Mouse (Mus musculus): ENCODE measurements around the gene Nrg3. TPM values are rescaled to one million over a fixed set of nuclear protein-coding genes. Genes with fewer than 3 reads are reported as not detected.
"Not testable (repeated sequence)": the region's sequence is repeated elsewhere in the genome, so short reads cannot be mapped to it uniquely, and the experiment has no call there.

The Nrg3 gene
- total and polyA plus RNA-seq, 3 experiments, result not detected

- H3K9me3 ChIP-seq (replicated peaks; ENCODE audit: insufficient read depth, low read length), result no peaks in the 10 kb centered on the region
- no peak for TF ChIP-seq CTCF (IDR thresholded peaks at IDR 0.05 in 2 of 3, conservative IDR thresholded peaks at IDR 0.05 in 1 of 3; ENCODE audit: control insufficient read depth in 1 of 3, insufficient read depth in 1 of 3, low read depth in 2 of 3, low read length in 3 of 3, poor library complexity in 1 of 3, severe bottlenecking in 1 of 3)
- no peak for TF ChIP-seq NRF1 (IDR thresholded peaks at IDR 0.05; ENCODE audit: insufficient read depth, low read depth, low read length, poor library complexity, severe bottlenecking)
- TF ChIP-seq JUND (IDR thresholded peaks at IDR 0.05; ENCODE audit: low read depth, low read length), result no peak
- TF ChIP-seq CHD2 (IDR thresholded peaks at IDR 0.05; ENCODE audit: low read length), result no peak
- TF ChIP-seq MEF2A (IDR thresholded peaks at IDR 0.05; ENCODE audit: extremely low read depth, insufficient replicate concordance, low read depth, low read length, poor library complexity, severe bottlenecking), result no peak
- TF ChIP-seq HCFC1 (IDR thresholded peaks at IDR 0.05; ENCODE audit: low read depth, low read length), result no peak
- no peak for TF ChIP-seq POLR2A (IDR thresholded peaks at IDR 0.05; ENCODE audit: control insufficient read depth in 1 of 2, insufficient read depth in 1 of 2, low read depth in 1 of 2, low read length in 2 of 2, poor library complexity in 1 of 2)
- TF ChIP-seq MAFK (IDR thresholded peaks at IDR 0.05; ENCODE audit: borderline replicate concordance, low read depth, low read length), result no peak
- TF ChIP-seq CHD1 (IDR thresholded peaks at IDR 0.05; ENCODE audit: low read depth, low read length), result no peak
- TF ChIP-seq RAD21 (IDR thresholded peaks at IDR 0.05; ENCODE audit: low read depth, low read length), result no peak
- no peak for TF ChIP-seq MAZ (IDR thresholded peaks at IDR 0.05; ENCODE audit: low read depth, low read length)
- TF ChIP-seq TBP (IDR thresholded peaks at IDR 0.05; ENCODE audit: low read depth, low read length), result no peak
- no peak for TF ChIP-seq KAT2A (conservative IDR thresholded peaks at IDR 0.05; ENCODE audit: low read depth, low read length)
- TF ChIP-seq MYC (IDR thresholded peaks at IDR 0.05; ENCODE audit: low read depth, low read length), result no peak
- TF ChIP-seq E2F4 (IDR thresholded peaks at IDR 0.05; ENCODE audit: borderline replicate concordance, low read depth, low read length), result no peak
- TF ChIP-seq RCOR1 (IDR thresholded peaks at IDR 0.05; ENCODE audit: low read depth, low read length), result no peak
- TF ChIP-seq MAX (IDR thresholded peaks at IDR 0.05; ENCODE audit: low read length), result no peak
- TF ChIP-seq EP300 (IDR thresholded peaks at IDR 0.05; ENCODE audit: low read depth in 1 of 2, low read length in 2 of 2), result no peak
Measured at GRCm38 (mm10) chr14:38374660-38375059, 1098.2 kb downstream of the Nrg3 start.

DNA sequence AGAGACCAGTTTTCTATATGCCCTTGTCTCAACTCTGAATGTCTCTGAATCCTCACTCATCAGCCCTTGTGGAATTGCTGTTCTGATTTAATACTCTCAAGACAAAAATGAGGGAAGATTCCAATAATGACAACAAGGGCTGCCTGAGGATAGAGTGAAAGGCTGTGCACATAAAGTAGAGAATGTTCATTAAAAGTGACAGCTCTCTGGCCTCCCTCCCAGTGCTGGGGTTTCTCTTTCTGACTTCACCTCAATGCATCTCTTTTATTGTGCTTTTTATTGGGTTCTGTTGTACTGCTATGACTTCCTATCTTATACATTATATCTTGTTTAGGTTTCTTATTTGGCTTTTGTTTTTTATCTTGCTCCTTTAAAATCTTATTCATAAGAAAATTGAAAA, 1131.9 kb downstream of the Nrg3 start:
- Histone ChIP-seq H3K9me3 (replicated peaks; ENCODE audit: insufficient read depth, low read length) (no peaks in the 10 kb centered on the region), H3K27ac (ENCODE audit: control insufficient read depth, low read depth, low read length) (no peak overlapping the region), H3K36me3 (ENCODE audit: control insufficient read depth in 1 of 2, insufficient read depth in 2 of 2, low read length in 2 of 2) (no peaks in the 10 kb centered on the region), H3K4me3 (ENCODE audit: control insufficient read depth in 1 of 2, insufficient read depth in 1 of 2, low read depth in 2 of 2, low read length in 2 of 2) (no peak overlapping the region), H3K9ac (ENCODE audit: control insufficient read depth, low read depth, low read length, poor library complexity, severe bottlenecking) (no peak overlapping the region), H3K27me3 (ENCODE audit: control insufficient read depth in 1 of 2, insufficient read depth in 2 of 2, low read length in 2 of 2) (no peaks in the 10 kb centered on the region), H3K79me2 (ENCODE audit: control insufficient read depth, insufficient read depth, low read length, poor library complexity) (no peaks in the 10 kb centered on the region), H3K4me1 (ENCODE audit: control insufficient read depth in 1 of 2, insufficient read depth in 2 of 2, low read length in 2 of 2) (no peaks in the 10 kb centered on the region)
- DNase-seq (ENCODE audit: low read depth, low spot score), result no peak
- no peak for TF ChIP-seq CTCF (IDR thresholded peaks at IDR 0.05 in 2 of 3, conservative IDR thresholded peaks at IDR 0.05 in 1 of 3; ENCODE audit: control insufficient read depth in 1 of 3, insufficient read depth in 1 of 3, low read depth in 2 of 3, low read length in 3 of 3, poor library complexity in 1 of 3, severe bottlenecking in 1 of 3)
- no peak for TF ChIP-seq GATA1 (IDR thresholded peaks at IDR 0.05; ENCODE audit: low read depth, low read length)
- no peak for TF ChIP-seq ETS1 (IDR thresholded peaks at IDR 0.05; ENCODE audit: low read depth, low read length)

More at GRCm38 (mm10) chr14:38374660-38375059, 1098.2 kb downstream of the Nrg3 start:
- Histone ChIP-seq H3K27me3 (ENCODE audit: control insufficient read depth in 1 of 2, insufficient read depth in 2 of 2, low read length in 2 of 2) (no peaks in the 10 kb centered on the region), H3K4me1 (ENCODE audit: control insufficient read depth in 1 of 2, insufficient read depth in 2 of 2, low read length in 2 of 2) (no peaks in the 10 kb centered on the region), H3K36me3 (ENCODE audit: control insufficient read depth in 1 of 2, insufficient read depth in 2 of 2, low read length in 2 of 2) (no peaks in the 10 kb centered on the region), H3K4me3 (ENCODE audit: control insufficient read depth in 1 of 2, insufficient read depth in 1 of 2, low read depth in 2 of 2, low read length in 2 of 2) (no peak overlapping the region), H3K9ac (ENCODE audit: control insufficient read depth, low read depth, low read length, poor library complexity, severe bottlenecking) (no peak overlapping the region), H3K27ac (ENCODE audit: control insufficient read depth, low read depth, low read length) (no peak overlapping the region), H3K79me2 (ENCODE audit: control insufficient read depth, insufficient read depth, low read length, poor library complexity) (no peaks in the 10 kb centered on the region)
- DNase-seq (ENCODE audit: low read depth, low spot score), result no peak

DNA sequence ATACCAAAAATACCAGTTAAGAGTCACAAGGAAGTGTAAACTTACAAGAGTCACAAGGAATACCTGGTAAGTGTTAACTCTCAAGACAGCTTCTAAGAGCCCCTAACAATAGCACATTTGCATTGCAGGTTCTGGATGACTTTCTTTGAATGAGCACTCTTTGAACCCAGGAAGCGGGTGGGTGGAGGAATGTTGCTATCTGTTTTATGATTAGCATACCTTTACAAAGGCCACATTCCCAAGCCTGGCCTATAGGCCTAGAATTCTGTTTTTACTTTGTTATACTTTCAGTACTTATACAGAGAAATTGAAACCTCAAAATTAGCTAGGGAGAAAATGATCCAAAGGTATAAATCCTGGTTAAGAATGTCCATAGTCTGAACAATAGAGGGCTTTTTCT, 1150.0 kb downstream of the Nrg3 start:
- not testable (repeated sequence) for H3K27ac ChIP-seq (ENCODE audit: control insufficient read depth, low read depth, low read length); H3K9me3 ChIP-seq (replicated peaks; ENCODE audit: insufficient read depth, low read length); H3K4me1 ChIP-seq (ENCODE audit: control insufficient read depth in 1 of 2, insufficient read depth in 2 of 2, low read length in 2 of 2); H3K9ac ChIP-seq (ENCODE audit: control insufficient read depth, low read depth, low read length, poor library complexity, severe bottlenecking); H3K36me3 ChIP-seq (ENCODE audit: control insufficient read depth in 1 of 2, insufficient read depth in 2 of 2, low read length in 2 of 2); H3K27me3 ChIP-seq (ENCODE audit: control insufficient read depth in 1 of 2, insufficient read depth in 2 of 2, low read length in 2 of 2); DNase-seq (ENCODE audit: low read depth, low spot score); H3K79me2 ChIP-seq (ENCODE audit: control insufficient read depth, insufficient read depth, low read length, poor library complexity); H3K4me3 ChIP-seq (ENCODE audit: control insufficient read depth in 1 of 2, insufficient read depth in 1 of 2, low read depth in 2 of 2, low read length in 2 of 2)

All from MEL (cell line).